Mouse (Mus musculus) small intestine, adult 2 months (tissue): Measurements from ENCODE around the gene Galp.
A peak's percentile ranks its signal among the peaks of the same experiment; 100 is the strongest.

Source experiments
- CTCF ChIP-seq: fragments of 200-500 bp; IDR thresholded peaks from 2 replicates; pipeline ENCODE4 v1.5.1; 2012; ENCODE audit warnings: low read depth, mild to moderate bottlenecking, control low read depth, inconsistent platforms, low read length, moderate library complexity, mixed read lengths; ENCODE audit not compliant: insufficient replicate concordance, insufficient read length; ENCODE audit errors: extremely low read depth
- POLR2A ChIP-seq: fragments of 200-500 bp; IDR thresholded peaks from 2 replicates; pipeline ENCODE4 v1.6.1; 2012; ENCODE audit warnings: low read depth, mild to moderate bottlenecking, control low read depth, inconsistent platforms, low read length, moderate library complexity

- TF ChIP-seq CTCF (no peak), POLR2A (peak; percentile 26)
Measured at GRCm38 (mm10) chr7:6155901-6156411, 40.9 kb upstream of the Galp start, which contains the start of gene Zfp787.
